Mouse (Mus musculus) adrenal gland, postnatal 4 days (tissue): ENCODE data around the gene Gchfr. TPM values are rescaled to one million over a fixed set of nuclear protein-coding genes. Genes with fewer than 3 reads are reported as not detected.

Source experiments
- DNase-seq, 2 experiments: peaks; one replicate each; pipeline ENCODE4 v3.0.0; 2021 to 2022; ENCODE audit warnings: low spot score in 2 of 2, mixed read lengths in 2 of 2
- total RNA-seq, 2 experiments: library from RNA; stranded (reverse); gene quantifications; 2 replicates each; pipeline ENCODE4 v1.2.3; 2021

The Gchfr gene
- total RNA-seq, 2 experiments from 2014 or later = 7.2 to 16.8 TPM

GRCm38 (mm10) chr2:119172862-119173576, 5.4 kb downstream of the Gchfr start:
- peak; percentile 31 to 73 for DNase-seq

- no peak for DNase-seq
Measured at GRCm38 (mm10) chr2:119173991-119174651, 6.5 kb downstream of the Gchfr start, which contains the start of gene Gm14137. Gm14137 (plus strand) TSS chr2:119174509.

- DNase-seq = no peak
Measured at GRCm38 (mm10) chr2:119174866-119175265, 7.3 kb downstream of the Gchfr start.

GRCm38 (mm10) chr2:119175614-119176013, 8.0 kb downstream of the Gchfr start:
- DNase-seq = no peak

- DNase-seq = no peak
Measured at GRCm38 (mm10) chr2:119176761-119177160, 9.2 kb downstream of the Gchfr start.

GRCm38 (mm10) chr2:119177384-119177939, 9.9 kb downstream of the Gchfr start:
- no peak for DNase-seq

- no peak for DNase-seq
Measured at GRCm38 (mm10) chr2:119182914-119183313, 15.3 kb downstream of the Gchfr start.

GRCm38 (mm10) chr2:119189029-119189710, 21.6 kb downstream of the Gchfr start:
- DNase-seq = peak; percentile 62 to 76

GRCm38 (mm10) chr2:119190969-119191368, 23.4 kb downstream of the Gchfr start:
- DNase-seq = no peak

- DNase-seq = no peak
Measured at GRCm38 (mm10) chr2:119194140-119194539, 26.6 kb downstream of the Gchfr start.

GRCm38 (mm10) chr2:119196316-119197108, 28.9 kb downstream of the Gchfr start:
- DNase-seq = no peak

- no peak for DNase-seq
Measured at GRCm38 (mm10) chr2:119197493-119197892, 29.9 kb downstream of the Gchfr start.

- no peak for DNase-seq
Measured at GRCm38 (mm10) chr2:119198049-119198448, 30.5 kb downstream of the Gchfr start.

GRCm38 (mm10) chr2:119198934-119199333, 31.4 kb downstream of the Gchfr start:
- DNase-seq = no peak

- peak in 1 of 2 experiments; percentile 16 for DNase-seq
Measured at GRCm38 (mm10) chr2:119202914-119203453, 35.4 kb downstream of the Gchfr start.

- DNase-seq = no peak
Measured at GRCm38 (mm10) chr2:119203871-119204460, 36.4 kb downstream of the Gchfr start.

- no peak for DNase-seq
Measured at GRCm38 (mm10) chr2:119207961-119208343, 40.4 kb downstream of the Gchfr start.

- DNase-seq = peak; percentile 84 to 88
Measured at GRCm38 (mm10) chr2:119208344-119209175, 41.0 kb downstream of the Gchfr start, which contains the start of the genes Zfyve19 and Dnajc17. Zfyve19 (plus strand) TSS chr2:119208617. Dnajc17 (minus strand) TSS chr2:119208795.

- no peak for DNase-seq
Measured at GRCm38 (mm10) chr2:119209176-119209507, 41.6 kb downstream of the Gchfr start.
